Mouse (Mus musculus): ENCODE measurements around the gene Zfand6. TPM values are rescaled to one million over a fixed set of nuclear protein-coding genes. Genes with fewer than 3 reads are reported as not detected.

Zfand6 gene
- polyA plus RNA-seq, 1 experiment: 20.0 TPM

- no peak overlapping the region for H3K4me3 ChIP-seq (ENCODE audit: insufficient read depth, poor library complexity, severe bottlenecking)
- H3K79me2 ChIP-seq (ENCODE audit: control insufficient read depth, insufficient read depth): no peaks in the 10 kb centered on the region
- no peak for TF ChIP-seq CEBPB (IDR thresholded peaks at IDR 0.05; ENCODE audit: low read depth)
- no peak for TF ChIP-seq USF1 (IDR thresholded peaks at IDR 0.05; ENCODE audit: low read depth)
- no peak for TF ChIP-seq MYOG (IDR thresholded peaks at IDR 0.05; ENCODE audit: control insufficient read depth, extremely low read depth, insufficient read length)
- no peak for TF ChIP-seq MYOD1 (IDR thresholded peaks at IDR 0.05; ENCODE audit: control insufficient read depth, insufficient read length, low read depth)
- TF ChIP-seq CTCF (IDR thresholded peaks at IDR 0.05; ENCODE audit: control insufficient read depth, insufficient read depth, insufficient read length): peak; percentile 17
- no peak for TF ChIP-seq MAX (IDR thresholded peaks at IDR 0.05)
- H3K27me3 ChIP-seq (ENCODE audit: control insufficient read depth, insufficient read depth, insufficient read length): no peaks in the 10 kb centered on the region
- H3K36me3 ChIP-seq (ENCODE audit: control insufficient read depth, insufficient read depth): peaks cover 12% of the 10 kb centered on the region
- no peaks in the 10 kb centered on the region for H3K79me3 ChIP-seq (ENCODE audit: low read depth)
- H3ac ChIP-seq (ENCODE audit: control insufficient read depth, insufficient read length, low read depth): no peak overlapping the region
Observed at GRCm38 (mm10) chr7:84594087-84594916, 95.5 kb downstream of the Zfand6 start.

- H3K27me3 ChIP-seq (ENCODE audit: control insufficient read depth, insufficient read depth, insufficient read length): no peaks in the 10 kb centered on the region
- H3K79me3 ChIP-seq (ENCODE audit: low read depth): no peaks in the 10 kb centered on the region
- H3K36me3 ChIP-seq (ENCODE audit: control insufficient read depth, insufficient read depth): peaks cover 12% of the 10 kb centered on the region
- H3K4me3 ChIP-seq (ENCODE audit: insufficient read depth, poor library complexity, severe bottlenecking): no peak overlapping the region
- H3ac ChIP-seq (ENCODE audit: control insufficient read depth, insufficient read length, low read depth): no peak overlapping the region
- H3K79me2 ChIP-seq (ENCODE audit: control insufficient read depth, insufficient read depth): no peaks in the 10 kb centered on the region
- TF ChIP-seq USF1 (IDR thresholded peaks at IDR 0.05; ENCODE audit: low read depth) (no peak), FOSL1 (IDR thresholded peaks at IDR 0.05; ENCODE audit: insufficient read depth, low read length, poor library complexity, severe bottlenecking) (no peak), CEBPB (IDR thresholded peaks at IDR 0.05; ENCODE audit: low read depth) (no peak), MAX (IDR thresholded peaks at IDR 0.05) (no peak), CTCF (IDR thresholded peaks at IDR 0.05; ENCODE audit: control insufficient read depth, insufficient read depth, insufficient read length) (no peak), MYOG (IDR thresholded peaks at IDR 0.05; ENCODE audit: control insufficient read depth, extremely low read depth, insufficient read length) (no peak), MYOD1 (IDR thresholded peaks at IDR 0.05; ENCODE audit: control insufficient read depth, insufficient read length, low read depth) (no peak)
Observed at GRCm38 (mm10) chr7:84591347-84591746, 98.4 kb downstream of the Zfand6 start.

- TF ChIP-seq MYOD1 (IDR thresholded peaks at IDR 0.05; ENCODE audit: control insufficient read depth, insufficient read length, low read depth): no peak
- TF ChIP-seq CTCF (IDR thresholded peaks at IDR 0.05; ENCODE audit: control insufficient read depth, insufficient read depth, insufficient read length): no peak
- TF ChIP-seq FOSL1 (IDR thresholded peaks at IDR 0.05; ENCODE audit: insufficient read depth, low read length, poor library complexity, severe bottlenecking): no peak
- Histone ChIP-seq H3K4me3 (ENCODE audit: insufficient read depth, poor library complexity, severe bottlenecking) (no peak overlapping the region), H3K79me3 (ENCODE audit: low read depth) (no peaks in the 10 kb centered on the region)
Observed at GRCm38 (mm10) chr7:84590622-84591021, 99.1 kb downstream of the Zfand6 start.

DNA sequence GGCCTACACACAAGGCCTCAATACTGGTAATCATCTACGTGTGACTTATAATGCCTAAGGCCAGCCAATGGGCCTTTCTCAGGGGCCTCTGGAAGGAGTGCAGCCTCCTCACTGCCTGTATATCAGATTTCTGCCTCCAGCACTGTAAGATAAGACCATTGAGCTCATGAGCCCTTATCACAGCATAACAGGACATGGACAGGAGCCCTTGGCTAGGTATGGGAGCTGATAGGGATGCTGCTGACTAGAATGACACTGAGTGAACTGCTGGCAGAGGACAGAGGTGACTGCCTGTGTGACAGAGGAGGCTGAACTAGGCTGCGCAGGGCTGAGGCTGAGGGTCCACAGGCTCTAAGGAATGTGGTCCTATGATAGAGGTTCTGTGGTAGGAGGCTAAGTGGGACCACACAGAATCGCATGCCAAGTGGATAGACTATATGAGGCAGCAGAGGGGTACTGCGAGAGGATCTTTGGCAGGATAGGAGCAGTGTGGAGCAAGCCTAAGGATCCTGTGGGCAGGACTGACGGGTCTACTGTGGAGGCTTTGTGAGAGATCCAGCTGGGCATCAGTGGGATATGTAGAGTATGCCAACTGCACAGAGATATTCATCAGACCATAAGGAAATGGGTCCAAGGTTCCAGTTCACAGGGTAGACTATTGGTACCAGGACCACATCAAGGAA is 102.5 kb downstream of the Zfand6 start:
- TF ChIP-seq FOSL1 (IDR thresholded peaks at IDR 0.05; ENCODE audit: insufficient read depth, low read length, poor library complexity, severe bottlenecking) (no peak), MYOD1 (IDR thresholded peaks at IDR 0.05; ENCODE audit: control insufficient read depth, insufficient read length, low read depth) (no peak), MAX (IDR thresholded peaks at IDR 0.05) (no peak), USF1 (IDR thresholded peaks at IDR 0.05; ENCODE audit: low read depth) (no peak), MYOG (IDR thresholded peaks at IDR 0.05; ENCODE audit: control insufficient read depth, extremely low read depth, insufficient read length) (no peak), CTCF (IDR thresholded peaks at IDR 0.05; ENCODE audit: control insufficient read depth, insufficient read depth, insufficient read length) (no peak), CEBPB (IDR thresholded peaks at IDR 0.05; ENCODE audit: low read depth) (no peak)
- Histone ChIP-seq H3ac (ENCODE audit: control insufficient read depth, insufficient read length, low read depth) (no peak overlapping the region), H3K79me3 (ENCODE audit: low read depth) (no peaks in the 10 kb centered on the region), H3K4me3 (ENCODE audit: insufficient read depth, poor library complexity, severe bottlenecking) (no peak overlapping the region), H3K27me3 (ENCODE audit: control insufficient read depth, insufficient read depth, insufficient read length) (no peaks in the 10 kb centered on the region), H3K79me2 (ENCODE audit: control insufficient read depth, insufficient read depth) (no peaks in the 10 kb centered on the region), H3K36me3 (ENCODE audit: control insufficient read depth, insufficient read depth) (peaks cover 5% of the 10 kb centered on the region)

More at GRCm38 (mm10) chr7:84590622-84591021, 99.1 kb downstream of the Zfand6 start:
- no peaks in the 10 kb centered on the region for H3K27me3 ChIP-seq (ENCODE audit: control insufficient read depth, insufficient read depth, insufficient read length)
- peaks cover 12% of the 10 kb centered on the region for H3K36me3 ChIP-seq (ENCODE audit: control insufficient read depth, insufficient read depth)
- no peak overlapping the region for H3ac ChIP-seq (ENCODE audit: control insufficient read depth, insufficient read length, low read depth)
- no peaks in the 10 kb centered on the region for H3K79me2 ChIP-seq (ENCODE audit: control insufficient read depth, insufficient read depth)

- no peak overlapping the region for H3K4me3 ChIP-seq (ENCODE audit: insufficient read depth, poor library complexity, severe bottlenecking)
- H3K79me3 ChIP-seq (ENCODE audit: low read depth): no peaks in the 10 kb centered on the region
- no peaks in the 10 kb centered on the region for H3K79me2 ChIP-seq (ENCODE audit: control insufficient read depth, insufficient read depth)
- TF ChIP-seq USF1 (IDR thresholded peaks at IDR 0.05; ENCODE audit: low read depth): no peak
- H3K36me3 ChIP-seq (ENCODE audit: control insufficient read depth, insufficient read depth): peaks cover 2% of the 10 kb centered on the region
- no peaks in the 10 kb centered on the region for H3K27me3 ChIP-seq (ENCODE audit: control insufficient read depth, insufficient read depth, insufficient read length)
- H3ac ChIP-seq (ENCODE audit: control insufficient read depth, insufficient read length, low read depth): no peak overlapping the region
Observed at GRCm38 (mm10) chr7:84586360-84587100, 103.2 kb downstream of the Zfand6 start.
